Mouse (Mus musculus) myocyte (in vitro differentiated cells): ENCODE measurements around the gene Pigyl. TPM values are rescaled to one million over a fixed set of nuclear protein-coding genes. Genes with fewer than 3 reads are reported as not detected.
A peak's percentile ranks its signal among the peaks of the same experiment; 100 is the strongest.

Experiments
- H3K27me3 ChIP-seq: one replicate; pipeline ENCODE4 v1.6.1; 2011; ENCODE audit not compliant: control insufficient read depth, insufficient read depth, insufficient read length
- H3K36me3 ChIP-seq: one replicate; pipeline ENCODE4 v1.6.1; 2011; ENCODE audit not compliant: control insufficient read depth, insufficient read depth
- H3K4me2 ChIP-seq: one replicate; pipeline ENCODE4 v1.6.1; 2011; ENCODE audit warnings: low read depth, control low read depth
- H3K4me3 ChIP-seq: one replicate; pipeline ENCODE4 v1.5.1; 2011; ENCODE audit warnings: mild to moderate bottlenecking, control low read depth, moderate library complexity
- H3K79me2 ChIP-seq: one replicate; pipeline ENCODE4 v1.6.1; 2011; ENCODE audit not compliant: control insufficient read depth, insufficient read depth
- H3ac ChIP-seq: one replicate; pipeline ENCODE4 v1.6.1; 2011; ENCODE audit not compliant: control insufficient read depth, insufficient read length
- CEBPB ChIP-seq: IDR thresholded peaks from 2 replicates; pipeline ENCODE4 v1.6.1; 2011; ENCODE audit warnings: mild to moderate bottlenecking, moderate library complexity; ENCODE audit not compliant: poor library complexity, insufficient read depth, severe bottlenecking
- E2F4 ChIP-seq: IDR thresholded peaks from one replicate; pipeline ENCODE4 v1.6.1; 2011; ENCODE audit warnings: mild to moderate bottlenecking, control low read depth, moderate library complexity; ENCODE audit not compliant: insufficient read depth
- MAX ChIP-seq: IDR thresholded peaks from one replicate; pipeline ENCODE4 v1.6.1; 2011; ENCODE audit warnings: low read depth, mild to moderate bottlenecking, control low read depth
- MYOD1 ChIP-seq, 3 experiments: IDR thresholded peaks; one replicate each; pipeline ENCODE4 v1.6.1; 2011; ENCODE audit warnings: control low read depth in 2 of 3, low read depth in 2 of 3, mild to moderate bottlenecking in 2 of 3, moderate library complexity in 1 of 3; ENCODE audit not compliant: insufficient read length in 2 of 3, control insufficient read depth in 1 of 3
- MYOG ChIP-seq, 3 experiments: IDR thresholded peaks; one replicate each; pipeline ENCODE4 v1.6.1; 2011; ENCODE audit warnings: control low read depth in 2 of 3, low read depth in 2 of 3, mild to moderate bottlenecking in 2 of 3; ENCODE audit not compliant: insufficient read length in 2 of 3, control insufficient read depth in 1 of 3, insufficient read depth in 1 of 3
- POLR2A ChIP-seq: IDR thresholded peaks from one replicate; pipeline ENCODE4 v1.6.1; 2011; ENCODE audit warnings: low read depth, mild to moderate bottlenecking, control low read depth, moderate library complexity; ENCODE audit not compliant: insufficient read length
- POLR2AphosphoS2 ChIP-seq: IDR thresholded peaks from one replicate; pipeline ENCODE4 v1.6.1; 2011; ENCODE audit warnings: low read depth, control low read depth; ENCODE audit not compliant: insufficient read length
- REST ChIP-seq: IDR thresholded peaks from one replicate; pipeline ENCODE4 v1.6.1; 2011; ENCODE audit warnings: mild to moderate bottlenecking, control low read depth, moderate library complexity; ENCODE audit not compliant: insufficient read depth, insufficient read length
- SRF ChIP-seq: IDR thresholded peaks from one replicate; pipeline ENCODE4 v1.6.1; 2011; ENCODE audit warnings: low read depth; ENCODE audit not compliant: control insufficient read depth, insufficient read length
- TCF12 ChIP-seq: IDR thresholded peaks from one replicate; pipeline ENCODE4 v1.6.1; 2011; ENCODE audit warnings: mild to moderate bottlenecking, control low read depth; ENCODE audit not compliant: poor library complexity, insufficient read depth, severe bottlenecking
- TCF3 ChIP-seq: IDR thresholded peaks from one replicate; pipeline ENCODE4 v1.6.1; 2011; ENCODE audit warnings: low read depth, control low read depth; ENCODE audit not compliant: insufficient read length
- USF1 ChIP-seq: IDR thresholded peaks from one replicate; pipeline ENCODE4 v1.6.1; 2011; ENCODE audit warnings: low read depth, mild to moderate bottlenecking, control low read depth, moderate library complexity
- polyA plus RNA-seq: library from polyadenylated mRNA; unstranded; fragments of >200 nt; fragmentation: generic; extraction: Trizol; gene quantifications from one replicate; pipeline ENCODE4 v1.2.1, GENCODE M21; 2012; ENCODE audit warnings: missing spikeins

Pigyl gene
- polyA plus RNA-seq, 1 experiment: 48.5 TPM

DNA sequence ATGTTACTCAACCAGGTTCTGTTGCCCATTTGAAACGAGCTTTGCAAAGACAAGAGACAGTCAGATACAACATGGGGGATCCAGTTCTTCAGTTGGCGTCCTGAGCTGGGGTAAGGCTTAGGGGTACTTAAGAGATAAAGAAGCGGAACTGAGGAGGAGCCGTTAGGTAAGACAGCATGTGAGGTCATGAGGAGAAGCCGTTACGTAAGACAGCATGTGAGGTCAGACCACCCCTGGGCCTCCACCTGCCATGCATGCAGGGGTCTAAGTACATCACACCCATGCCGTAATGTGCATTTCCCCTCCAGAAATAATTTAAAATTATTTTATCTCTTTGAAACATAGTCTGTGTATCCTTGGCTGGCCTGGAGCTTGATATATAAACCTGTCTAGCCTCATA, 6.3 kb downstream of the Pigyl start:
- no peak overlapping the region for H3K4me3 ChIP-seq
- no peaks in the 10 kb centered on the region for H3K27me3 ChIP-seq
- no peaks in the 10 kb centered on the region for H3K36me3 ChIP-seq
- no peak overlapping the region for H3K4me2 ChIP-seq
- TF ChIP-seq CEBPB (no peak), MAX (no peak), MYOG (IDR thresholded peaks at IDR 0.05; ENCODE audit: control insufficient read depth in 1 of 3, insufficient read depth in 1 of 3, insufficient read length in 2 of 3, low read depth in 2 of 3) (no peak), E2F4 (no peak), REST (no peak), TCF3 (no peak), TCF12 (no peak), POLR2AphosphoS2 (no peak), SRF (no peak), POLR2A (no peak), MYOD1 (IDR thresholded peaks at IDR 0.05; ENCODE audit: control insufficient read depth in 1 of 3, insufficient read length in 2 of 3, low read depth in 2 of 3) (no peak), USF1 (no peak)
- H3K79me2 ChIP-seq: no peaks in the 10 kb centered on the region
- no peak overlapping the region for H3ac ChIP-seq

DNA sequence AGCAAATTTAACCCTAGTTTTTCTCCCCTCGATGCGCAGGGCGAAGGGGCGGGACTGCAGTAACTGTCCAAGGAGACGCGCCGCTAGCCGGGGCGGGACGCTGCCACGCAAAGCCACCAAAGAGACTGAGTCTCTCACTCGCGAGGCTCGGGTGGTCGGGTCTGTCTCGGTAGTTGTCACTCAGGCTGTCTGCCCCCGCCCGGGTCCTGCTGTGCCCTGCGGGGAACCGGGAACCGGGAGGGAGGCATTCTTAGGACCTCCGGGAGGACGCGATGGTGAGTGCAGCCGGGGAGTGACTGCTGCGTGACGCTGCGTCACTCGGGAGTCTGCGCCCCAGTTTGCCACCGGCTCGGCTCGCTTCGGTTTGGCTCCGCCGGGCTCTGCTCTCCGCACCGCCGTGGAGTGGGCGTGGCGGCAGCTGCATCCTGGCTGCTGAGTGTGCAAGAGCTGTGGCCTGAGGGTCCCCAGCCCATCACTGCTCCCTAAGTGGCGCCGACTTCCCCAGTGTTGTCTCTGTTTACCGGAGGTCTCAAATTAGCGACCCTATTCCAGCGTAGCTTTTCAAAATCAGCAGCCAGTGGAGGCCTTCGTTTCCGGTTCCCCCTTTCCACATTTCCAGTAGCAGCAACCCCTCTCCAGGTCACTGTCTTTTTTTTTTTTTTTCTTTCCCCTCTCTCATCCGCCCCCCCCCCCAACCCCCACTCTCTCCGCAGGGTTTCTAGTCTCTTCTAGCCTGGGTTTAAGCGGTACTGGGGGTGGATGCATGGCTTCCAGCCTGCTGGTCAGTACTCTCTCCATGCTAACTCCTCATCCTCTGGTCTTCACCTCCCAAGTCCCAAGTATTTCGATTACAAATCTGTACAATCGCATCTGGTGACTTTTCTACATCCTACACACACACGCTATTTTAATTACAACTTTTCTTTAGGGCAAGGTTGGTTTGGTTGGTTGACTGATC, 8.3 kb downstream of the Pigyl start:
- Histone ChIP-seq H3K4me3 (no peak overlapping the region), H3ac (peak overlapping the region; percentile 2), H3K79me2 (no peaks in the 10 kb centered on the region), H3K27me3 (no peaks in the 10 kb centered on the region), H3K36me3 (no peaks in the 10 kb centered on the region), H3K4me2 (peak overlapping the region; percentile 64)
- TF ChIP-seq POLR2AphosphoS2 (no peak), REST (no peak), MAX (no peak), USF1 (no peak), MYOG (IDR thresholded peaks at IDR 0.05; ENCODE audit: control insufficient read depth in 1 of 3, insufficient read depth in 1 of 3, insufficient read length in 2 of 3, low read depth in 2 of 3) (peak in 2 of 3 experiments; percentile 2 to 54), MYOD1 (IDR thresholded peaks at IDR 0.05; ENCODE audit: control insufficient read depth in 1 of 3, insufficient read length in 2 of 3, low read depth in 2 of 3) (peak in 2 of 3 experiments; percentile 31 to 40)

DNA sequence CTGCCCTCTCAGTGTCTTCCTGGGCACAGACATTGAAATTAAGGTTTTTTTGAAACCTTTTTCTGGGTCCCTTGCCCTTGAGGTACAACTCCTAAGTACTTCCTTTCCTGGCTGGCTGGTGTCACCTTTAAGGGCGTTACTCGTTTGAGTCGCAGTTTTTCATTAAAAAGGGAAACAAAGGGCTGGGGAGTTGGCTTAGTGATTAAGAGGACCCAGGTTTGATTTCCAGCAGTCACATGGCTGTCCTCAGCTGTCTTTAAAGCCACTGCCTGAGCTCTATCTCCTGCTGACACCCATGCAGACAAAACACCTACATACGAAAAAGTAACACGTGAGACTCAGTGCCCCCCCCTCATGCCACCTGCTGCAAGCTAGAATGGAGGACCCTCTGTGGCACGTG, 9.3 kb downstream of the Pigyl start:
- Histone ChIP-seq H3ac (no peak overlapping the region), H3K4me3 (no peak overlapping the region), H3K79me2 (no peaks in the 10 kb centered on the region), H3K27me3 (no peaks in the 10 kb centered on the region), H3K4me2 (no peak overlapping the region), H3K36me3 (no peaks in the 10 kb centered on the region)
- TF ChIP-seq MYOG (IDR thresholded peaks at IDR 0.05; ENCODE audit: control insufficient read depth in 1 of 3, insufficient read depth in 1 of 3, insufficient read length in 2 of 3, low read depth in 2 of 3) (no peak), POLR2A (no peak), MAX (no peak), CEBPB (no peak), REST (no peak), E2F4 (no peak)

DNA sequence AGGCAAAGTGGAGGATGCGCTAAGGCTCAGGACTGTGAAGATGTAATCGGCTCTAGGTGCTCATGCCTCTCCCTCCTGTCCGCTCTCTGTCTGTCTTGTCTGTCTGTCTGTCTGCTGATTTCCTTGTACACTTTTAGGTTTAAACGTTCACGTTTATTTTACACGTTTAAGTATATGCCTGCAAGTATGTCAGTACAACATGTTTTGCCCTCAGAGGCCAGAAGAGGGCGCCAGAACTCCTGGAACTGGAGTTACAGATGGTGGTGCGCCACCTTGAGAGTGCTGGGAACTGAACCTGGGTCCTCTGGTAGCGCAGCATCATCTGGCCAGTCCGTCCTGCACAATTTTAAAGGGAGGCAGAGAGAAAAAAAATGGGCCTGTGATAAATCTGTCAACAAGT, 10.0 kb downstream of the Pigyl start:
- Histone ChIP-seq H3K79me2 (no peaks in the 10 kb centered on the region), H3K4me3 (no peak overlapping the region), H3ac (no peak overlapping the region), H3K27me3 (no peaks in the 10 kb centered on the region), H3K36me3 (no peaks in the 10 kb centered on the region), H3K4me2 (no peak overlapping the region)
- TF ChIP-seq REST (no peak), CEBPB (no peak), SRF (no peak), POLR2A (no peak), TCF3 (no peak), USF1 (no peak), MYOG (IDR thresholded peaks at IDR 0.05; ENCODE audit: control insufficient read depth in 1 of 3, insufficient read depth in 1 of 3, insufficient read length in 2 of 3, low read depth in 2 of 3) (no peak), MAX (no peak)

DNA sequence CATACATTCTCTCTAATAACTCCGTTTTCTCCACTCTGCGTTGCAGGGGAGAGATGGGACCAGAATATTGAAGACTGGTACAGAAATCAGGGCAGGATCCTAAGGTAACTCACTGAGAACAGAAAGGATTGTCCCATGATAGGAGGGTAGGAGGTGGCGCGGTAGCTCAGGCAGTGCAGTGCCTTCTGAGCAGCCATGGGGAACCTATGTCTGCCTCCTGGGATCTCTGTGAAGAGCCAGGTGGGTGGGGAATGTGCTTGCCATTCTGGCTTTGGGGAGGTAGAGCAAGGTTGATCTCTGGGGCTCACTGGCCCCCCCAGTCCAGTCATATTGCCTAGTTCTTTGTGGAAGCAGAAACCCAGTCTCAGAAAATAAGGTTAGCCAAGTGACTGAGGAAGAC, 11.1 kb downstream of the Pigyl start:
- H3ac ChIP-seq: no peak overlapping the region

More for the DNA sequence above, 11.1 kb downstream of the Pigyl start:
- H3K4me2 ChIP-seq: no peak overlapping the region
- no peak for TF ChIP-seq USF1
- TF ChIP-seq MAX: no peak
- TF ChIP-seq E2F4: no peak
- TF ChIP-seq TCF12: no peak
- TF ChIP-seq TCF3: no peak
- no peak for TF ChIP-seq SRF
- H3K4me3 ChIP-seq: no peak overlapping the region
- H3K79me2 ChIP-seq: no peaks in the 10 kb centered on the region
- H3K36me3 ChIP-seq: no peaks in the 10 kb centered on the region
- no peaks in the 10 kb centered on the region for H3K27me3 ChIP-seq
